Mouse (Mus musculus): ENCODE measurements around the gene Ermp1.

DNA sequence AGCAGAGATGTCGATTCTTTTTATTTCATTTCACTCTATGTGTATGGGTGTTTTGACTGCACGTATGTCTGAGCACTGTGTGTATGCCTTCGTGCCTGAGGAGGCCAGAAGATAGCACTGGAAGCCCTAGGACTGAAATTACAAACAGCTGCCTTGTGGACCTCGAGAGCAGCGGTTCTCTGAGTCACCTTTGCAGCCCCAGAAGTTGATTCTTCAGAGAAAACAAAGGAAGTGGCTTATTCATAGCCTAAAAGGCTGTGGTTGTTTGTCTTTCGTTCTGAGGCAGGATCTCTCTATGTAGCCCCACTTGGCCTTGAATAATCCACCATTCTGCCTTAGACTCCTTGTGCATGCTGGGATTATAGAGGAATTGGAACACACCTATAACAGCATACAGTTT lies 11.5 kb upstream of the Ermp1 start:
- no peak for TF ChIP-seq POLR2A (IDR thresholded peaks at IDR 0.05; ENCODE audit: borderline replicate concordance, low read depth, low read length)
- no peak for TF ChIP-seq CTCF (IDR thresholded peaks at IDR 0.05; ENCODE audit: low read depth, low read length)
